Mouse (Mus musculus) ES-Bruce4 (cell line): Measurements from ENCODE around the gene Gramd4.

Experiments used
- CTCF ChIP-seq: IDR thresholded peaks from one replicate; pipeline ENCODE4 v1.8.1; 2011; ENCODE audit warnings: low read depth, low read length
- EP300 ChIP-seq: IDR thresholded peaks from 2 replicates; pipeline ENCODE4 v1.6.1; 2011; ENCODE audit warnings: low read depth, low read length; ENCODE audit not compliant: insufficient read depth
- POLR2A ChIP-seq: IDR thresholded peaks from one replicate; pipeline ENCODE4 v1.8.1; 2011; ENCODE audit warnings: low read length; ENCODE audit not compliant: insufficient read depth

- TF ChIP-seq EP300 (no peak), CTCF (no peak), POLR2A (no peak)
These were observed 32.6 kb downstream of the Gramd4 start for GRCm38 (mm10) chr15:86089991-86090529.
